Mouse (Mus musculus): ENCODE data around the gene Lsm6.

- no peak for TF ChIP-seq TAL1 (IDR thresholded peaks at IDR 0.05; ENCODE audit: low read length)
- no peak for TF ChIP-seq GATA1 (IDR thresholded peaks at IDR 0.05; ENCODE audit: low read length)
These were observed 66.0 kb downstream of the Lsm6 start for GRCm38 (mm10) chr8:78754986-78755385.
